Mouse (Mus musculus) megakaryocyte, embryonic 14.5 days (primary cell): ENCODE data around the gene Hoxb7.

ENCODE experiments used
- FLI1 ChIP-seq: IDR thresholded peaks from 2 replicates; pipeline ENCODE4 v1.6.1; 2012; ENCODE audit warnings: low read length, inconsistent platforms, mixed read lengths
- GATA1 ChIP-seq: IDR thresholded peaks from 3 replicates; pipeline ENCODE4 v1.6.1; 2012; ENCODE audit warnings: mixed read lengths, low read length, inconsistent platforms, borderline replicate concordance

- TF ChIP-seq FLI1 (no peak), GATA1 (no peak)
Measured at GRCm38 (mm10) chr11:96336597-96336996, 50.2 kb downstream of the Hoxb7 start.
